Mouse (Mus musculus): ENCODE measurements around the gene Mbnl1. TPM values are rescaled to one million over a fixed set of nuclear protein-coding genes. Genes with fewer than 3 reads are reported as not detected.

Gene Mbnl1
- total RNA-seq, 2 experiments from 2014 or later = 135 to 150 TPM

DNA sequence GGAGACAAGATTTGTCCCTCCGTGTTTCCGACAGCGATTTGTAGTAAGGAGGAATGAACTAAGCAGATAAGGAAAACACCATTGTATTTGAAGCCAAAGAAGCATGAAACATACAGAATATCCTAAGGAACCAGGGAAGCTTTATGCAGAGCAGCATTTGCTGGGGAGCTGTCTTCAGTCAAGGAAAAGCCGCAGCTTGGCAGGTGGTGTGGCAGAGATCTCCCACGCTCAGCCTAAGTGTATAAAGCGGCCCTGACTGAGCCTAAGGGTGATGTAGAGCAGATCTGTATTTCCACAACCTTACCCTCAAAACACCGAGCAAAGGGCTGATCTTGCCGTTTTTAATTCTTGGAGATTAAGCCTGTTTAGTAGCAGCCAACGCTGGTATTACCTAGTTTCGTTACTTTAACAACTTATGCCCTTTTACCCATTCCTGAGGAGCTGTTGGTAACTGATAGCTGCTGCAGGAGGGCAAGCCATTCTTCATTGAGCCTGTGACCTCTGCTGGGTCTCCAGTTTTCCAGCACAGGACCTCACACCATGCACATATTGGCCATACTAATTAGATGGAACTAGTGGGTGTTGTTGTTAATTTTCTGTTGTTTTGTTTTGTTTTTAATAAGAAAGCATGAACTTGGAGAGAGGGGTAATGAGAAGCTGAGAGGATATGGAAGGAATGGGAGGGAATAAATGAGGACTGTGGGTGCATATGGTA, 91.1 kb downstream of the Mbnl1 start:
- DNase-seq (ENCODE audit: low spot score in 2 of 2) = peak in 1 of 2 experiments; percentile 77

DNA sequence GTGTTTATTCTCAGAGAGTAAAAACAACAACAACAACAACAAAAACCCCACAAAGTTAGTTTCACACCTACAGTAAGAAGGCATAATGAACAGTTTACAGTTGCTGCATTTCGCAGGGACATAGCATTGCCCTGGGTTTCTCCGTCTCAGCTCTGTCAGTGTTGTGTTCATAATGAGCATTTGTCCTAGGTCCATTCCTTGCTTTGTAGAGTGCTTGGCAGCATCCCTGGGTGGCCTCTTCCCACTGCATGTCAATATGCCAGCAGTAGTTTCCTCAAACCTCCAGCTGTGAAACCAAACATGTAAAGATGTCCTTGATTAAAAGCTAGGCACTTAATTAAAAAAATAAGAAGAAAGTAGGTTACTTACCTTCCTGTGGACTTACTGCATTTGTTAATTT, 91.6 kb downstream of the Mbnl1 start:
- intact Hi-C loops (cut with DNase I) = no loop called here

More for the DNA sequence above, 91.1 kb downstream of the Mbnl1 start:
- intact Hi-C loops (cut with DNase I) = no loop called here

GRCm38 (mm10) chr3:60565204-60565603, 92.6 kb downstream of the Mbnl1 start:
- intact Hi-C loops (cut with DNase I) = no loop called here
- DNase-seq (ENCODE audit: low spot score in 2 of 2) = no peak

More for the DNA sequence above, 91.6 kb downstream of the Mbnl1 start:
- no peak for DNase-seq (ENCODE audit: low spot score in 2 of 2)

DNA sequence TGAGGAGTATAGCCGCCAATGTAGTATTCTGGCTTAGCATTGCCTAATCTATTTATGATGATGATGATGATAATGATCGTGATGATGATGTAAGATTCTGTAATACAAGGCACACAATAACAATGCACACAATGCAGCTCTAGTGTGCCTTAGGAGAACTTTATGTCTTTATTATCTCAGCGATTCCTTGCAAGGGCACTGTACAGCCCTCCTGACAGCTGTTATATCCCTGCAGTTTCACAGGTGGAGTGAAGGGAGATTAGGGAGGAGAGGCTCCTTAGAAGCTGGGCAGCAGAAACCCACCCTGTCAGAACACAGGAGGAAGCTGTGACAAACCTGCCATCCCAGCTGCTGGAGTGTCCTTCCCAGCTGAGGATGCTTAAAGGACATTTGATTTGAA, 93.3 kb downstream of the Mbnl1 start:
- intact Hi-C loops (cut with DNase I) = no loop called here
- DNase-seq (ENCODE audit: low spot score in 2 of 2) = no peak

DNA sequence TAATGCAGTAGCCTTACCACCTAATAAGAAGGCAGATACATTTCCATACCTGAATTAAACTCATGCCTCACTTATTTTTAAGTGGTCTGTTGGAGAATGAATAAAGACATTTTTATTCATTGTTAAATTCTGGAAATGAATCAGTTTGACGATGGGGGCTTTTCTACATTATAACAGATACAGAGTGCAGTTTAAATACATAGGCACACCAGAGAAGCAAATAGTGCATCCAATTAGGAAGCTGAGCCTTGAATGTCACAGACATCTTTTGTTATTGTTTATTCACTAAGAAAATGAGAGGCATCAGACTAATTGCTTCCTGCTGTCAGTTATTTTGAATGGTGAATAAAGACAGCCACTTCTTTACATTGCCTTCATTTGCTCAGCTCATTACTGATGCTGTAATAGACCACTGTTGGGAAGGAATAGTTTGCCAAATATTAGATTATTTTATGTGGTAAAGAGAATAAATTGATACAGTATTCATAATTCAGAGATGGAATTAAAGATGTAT, 95.6 kb downstream of the Mbnl1 start:
- intact Hi-C loops (cut with DNase I) = no loop called here

DNA sequence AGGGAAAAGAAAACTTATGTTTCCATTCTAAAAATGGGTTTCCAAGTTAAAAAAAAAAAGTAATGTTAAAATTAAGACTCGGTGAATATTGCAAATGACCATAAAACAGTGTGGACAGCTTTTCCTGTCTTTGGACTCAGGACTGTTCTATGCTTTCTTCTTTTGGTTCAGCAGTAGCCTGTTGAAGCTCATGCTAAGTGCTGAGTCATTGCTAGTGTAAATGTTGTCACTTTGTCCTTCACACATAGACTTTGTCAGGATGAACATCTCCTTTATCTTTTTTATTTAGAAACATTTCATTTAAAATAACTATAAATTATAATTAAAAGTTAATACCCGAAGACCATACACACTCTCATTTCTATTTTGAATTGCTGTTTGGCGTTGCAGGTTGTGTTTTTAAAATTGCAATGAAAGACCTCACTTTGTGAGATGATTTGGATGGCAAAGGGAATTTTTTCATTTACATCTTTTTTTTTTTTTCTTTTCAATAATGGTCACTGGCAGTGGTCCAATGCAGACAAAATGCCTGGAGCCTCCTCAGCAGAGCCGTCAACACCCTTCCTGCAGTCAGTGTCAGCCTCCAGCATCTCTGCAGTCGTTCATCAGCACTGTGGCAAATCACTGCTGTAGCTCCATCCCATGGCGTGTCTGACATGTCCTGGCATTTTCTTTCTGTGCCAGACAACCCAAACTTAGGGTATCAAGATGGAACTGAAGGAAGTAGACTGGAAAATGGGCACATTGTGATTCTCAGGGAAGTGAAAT, 96.4 kb downstream of the Mbnl1 start:
- intact Hi-C loops (cut with DNase I) = no loop called here
- DNase-seq (ENCODE audit: low spot score in 2 of 2) = no peak

More for the DNA sequence above, 95.6 kb downstream of the Mbnl1 start:
- DNase-seq (ENCODE audit: low spot score in 2 of 2) = no peak

- DNase-seq (ENCODE audit: low spot score in 2 of 2) = no peak
- intact Hi-C loops (cut with DNase I) = no loop called here
Observed at GRCm38 (mm10) chr3:60569781-60570180, 97.2 kb downstream of the Mbnl1 start.

DNA sequence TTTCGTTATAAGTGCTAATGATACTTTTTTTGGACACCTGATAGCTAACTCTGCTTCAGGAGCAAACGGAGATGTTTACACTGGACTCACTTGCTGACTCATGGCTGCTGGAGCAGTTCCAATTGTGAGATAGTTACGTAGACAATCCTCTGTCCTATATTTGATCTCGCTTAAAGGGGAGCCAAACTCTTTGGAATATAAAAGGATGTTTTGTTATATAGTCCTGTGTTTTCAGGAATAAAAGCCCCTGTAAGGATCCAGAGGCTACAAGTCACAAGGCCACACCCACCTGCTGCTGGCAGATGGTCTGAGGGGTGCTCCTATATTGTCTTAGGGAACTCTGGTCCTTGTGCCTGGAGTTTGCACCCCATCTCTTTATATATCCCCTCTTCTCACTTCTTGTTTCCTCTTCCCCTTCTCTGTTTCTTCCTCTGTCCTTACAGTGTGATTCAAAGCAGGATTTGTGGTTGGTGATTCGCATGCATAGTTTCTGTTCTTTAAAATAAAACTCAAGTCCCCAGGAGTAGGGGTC, 97.9 kb downstream of the Mbnl1 start:
- DNase-seq (ENCODE audit: low spot score in 2 of 2) = peak; percentile 49 to 58
- intact Hi-C loops (cut with DNase I) = no loop called here

GRCm38 (mm10) chr3:60571493-60571892, 98.9 kb downstream of the Mbnl1 start:
- DNase-seq (ENCODE audit: low spot score in 2 of 2) = no peak
- intact Hi-C loops (cut with DNase I) = no loop called here

GRCm38 (mm10) chr3:60574199-60574598, 101.6 kb downstream of the Mbnl1 start:
- no peak for DNase-seq (ENCODE audit: low spot score in 2 of 2)
- intact Hi-C loops (cut with DNase I) = no loop called here

GRCm38 (mm10) chr3:60574849-60575524, 102.4 kb downstream of the Mbnl1 start:
- intact Hi-C loops (cut with DNase I) = loop anchor here (5.0 kb wide), 1 partner anchor 73 kb away; no protein-coding TSS in a partner anchor
- no peak for DNase-seq (ENCODE audit: low spot score in 2 of 2)

DNA sequence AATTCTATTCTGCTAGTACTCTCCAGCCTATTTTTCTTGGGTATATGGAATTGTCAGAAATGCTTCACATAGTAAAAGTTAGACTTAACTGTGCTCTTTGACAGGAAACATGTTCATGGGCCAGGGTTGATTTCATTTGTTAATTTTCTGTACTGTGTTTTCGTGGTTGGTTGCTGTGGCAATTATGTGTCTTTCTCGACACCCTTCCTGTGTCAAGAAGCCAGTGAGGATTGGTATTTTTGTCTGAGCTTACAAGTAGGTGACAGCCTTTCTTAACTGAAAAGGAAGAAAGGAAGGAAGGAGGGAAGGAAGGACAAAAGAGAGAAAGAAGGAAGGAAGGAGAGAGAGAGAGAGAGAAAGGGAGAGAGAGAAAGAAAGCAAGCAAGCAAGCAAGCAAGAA, 103.3 kb downstream of the Mbnl1 start:
- intact Hi-C loops (cut with DNase I) = loop anchor here (5.0 kb wide), 1 partner anchor 74 kb away; no protein-coding TSS in a partner anchor
- no peak for DNase-seq (ENCODE audit: low spot score in 2 of 2)

- DNase-seq (ENCODE audit: low spot score in 2 of 2) = no peak
- intact Hi-C loops (cut with DNase I) = loop anchor here (5.0 kb wide), 1 partner anchor 74 kb away; no protein-coding TSS in a partner anchor
Observed at GRCm38 (mm10) chr3:60576366-60577046, 103.9 kb downstream of the Mbnl1 start.

DNA sequence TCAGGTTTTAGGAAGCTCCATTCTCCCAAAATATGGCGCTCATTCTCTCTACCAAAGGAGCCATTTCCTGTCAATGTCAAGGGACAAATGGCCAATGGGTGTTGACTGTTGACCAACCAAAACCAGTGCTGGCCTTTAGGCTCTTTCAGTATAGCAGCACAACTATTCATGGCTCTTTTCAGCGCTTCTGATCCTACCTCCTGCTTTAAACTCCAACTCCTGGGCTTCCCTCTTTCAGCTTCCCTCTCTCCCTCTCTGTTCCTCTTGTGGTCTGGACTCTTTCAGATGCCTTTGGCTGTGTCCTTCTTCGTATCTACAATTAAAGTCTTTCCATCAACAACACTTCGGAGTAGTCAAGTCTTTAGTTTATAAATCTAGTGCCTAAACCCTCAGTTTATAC, 107.2 kb downstream of the Mbnl1 start:
- DNase-seq (ENCODE audit: low spot score in 2 of 2) = no peak
- intact Hi-C loops (cut with DNase I) = loop anchor here (5.0 kb wide), 1 partner anchor 78 kb away; no protein-coding TSS in a partner anchor

DNA sequence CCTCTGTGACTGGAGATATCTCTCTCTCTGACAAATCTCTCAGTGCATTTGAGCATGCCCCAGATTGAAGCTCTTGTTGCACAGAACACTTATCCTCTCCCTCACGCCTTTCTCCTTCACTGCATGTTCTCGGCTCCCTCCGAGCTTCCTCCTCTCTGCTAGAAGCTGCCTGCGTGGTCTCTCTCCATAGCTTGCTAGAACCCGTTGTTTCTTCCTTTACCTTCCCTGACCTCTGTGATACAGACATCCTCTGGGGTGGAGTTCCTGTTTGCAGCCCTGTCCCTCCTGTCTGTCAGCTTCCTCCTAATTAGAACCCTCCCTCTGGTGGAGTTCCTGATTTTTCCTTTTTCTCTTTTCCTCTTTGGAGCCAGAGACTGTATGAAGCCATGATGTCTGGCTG, 108.1 kb downstream of the Mbnl1 start:
- intact Hi-C loops (cut with DNase I) = no loop called here
- no peak for DNase-seq (ENCODE audit: low spot score in 2 of 2)

GRCm38 (mm10) chr3:60582154-60582553, 109.5 kb downstream of the Mbnl1 start:
- intact Hi-C loops (cut with DNase I) = no loop called here
- no peak for DNase-seq (ENCODE audit: low spot score in 2 of 2)

GRCm38 (mm10) chr3:60582620-60583019, 110.0 kb downstream of the Mbnl1 start:
- no peak for DNase-seq (ENCODE audit: low spot score in 2 of 2)
- intact Hi-C loops (cut with DNase I) = no loop called here

DNA sequence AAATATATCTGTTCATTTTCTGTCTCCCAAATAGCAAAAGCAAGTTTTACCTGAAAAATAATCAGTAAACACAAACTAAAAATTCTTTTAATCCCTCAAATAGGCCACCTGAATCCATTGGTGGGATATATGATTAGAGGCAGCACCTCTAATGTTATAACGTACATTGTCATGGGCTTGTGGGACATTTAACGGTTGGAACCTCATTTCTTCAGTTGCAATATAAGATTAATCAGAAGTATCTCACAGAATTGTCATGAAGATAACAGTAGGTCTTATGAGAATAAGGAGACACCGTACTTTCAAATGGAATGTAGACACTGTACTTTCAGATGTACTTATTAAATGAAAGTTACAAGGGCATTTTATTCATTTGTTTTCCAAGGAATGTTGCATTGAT, 112.1 kb downstream of the Mbnl1 start:
- intact Hi-C loops (cut with DNase I) = no loop called here
- DNase-seq (ENCODE audit: low spot score in 2 of 2) = no peak

DNA sequence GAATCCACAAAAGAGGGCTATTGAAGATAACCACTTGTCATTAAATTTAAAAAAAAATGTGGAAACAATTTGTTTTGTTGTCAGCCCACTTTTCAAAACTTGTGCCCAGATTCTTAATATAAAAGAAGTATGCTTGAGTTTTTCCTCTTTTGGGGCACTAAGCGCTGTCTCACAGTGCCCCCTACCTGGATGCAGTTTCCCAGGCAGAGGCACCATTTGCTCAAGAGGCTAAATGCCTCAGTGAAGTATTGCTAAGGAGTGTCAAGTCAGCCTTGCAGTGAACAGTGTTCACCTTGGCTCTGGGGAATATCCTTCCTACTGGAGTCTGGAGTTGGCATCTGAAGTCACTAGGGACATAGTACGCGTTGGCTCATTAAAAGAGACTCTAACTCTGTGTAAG, 113.4 kb downstream of the Mbnl1 start:
- intact Hi-C loops (cut with DNase I) = no loop called here
- no peak for DNase-seq (ENCODE audit: low spot score in 2 of 2)

Data from left cerebral cortex, postnatal 25 days (tissue).